Mouse (Mus musculus) spleen, adult 2 months (tissue): ENCODE data around the gene Slc35g2. TPM values are rescaled to one million over a fixed set of nuclear protein-coding genes. Genes with fewer than 3 reads are reported as not detected.

Source experiments
- DNase-seq, 2 experiments: peaks; one replicate each; pipeline versions ENCODE4 v3.0.0 to v3.0.0-alpha.2; 2012 to 2021; ENCODE audit warnings: low spot score in 2 of 2, low read depth in 1 of 2
- H3K27ac ChIP-seq: fragments of 200-500 bp; 2 replicates; pipeline ENCODE4 v1.5.1; 2012; ENCODE audit warnings: low read length, inconsistent platforms; ENCODE audit not compliant: insufficient read depth
- H3K27me3 ChIP-seq: fragments of 200-500 bp; 2 replicates; pipeline ENCODE4 v1.6.1; 2012; ENCODE audit warnings: mild to moderate bottlenecking, moderate library complexity, low read length, inconsistent platforms; ENCODE audit not compliant: control insufficient read depth, insufficient read depth
- H3K36me3 ChIP-seq: fragments of 200-500 bp; 2 replicates; pipeline ENCODE4 v1.6.1; 2012; ENCODE audit warnings: mild to moderate bottlenecking, low read length, inconsistent platforms; ENCODE audit not compliant: control insufficient read depth, insufficient read depth
- H3K4me1 ChIP-seq: fragments of 200-500 bp; 2 replicates; pipeline ENCODE4 v1.6.1; 2011; ENCODE audit warnings: inconsistent platforms; ENCODE audit not compliant: control insufficient read depth, insufficient read depth, insufficient read length
- H3K4me3 ChIP-seq: fragments of 200-500 bp; 2 replicates; pipeline ENCODE4 v1.5.1; 2011; ENCODE audit warnings: mild to moderate bottlenecking, inconsistent platforms; ENCODE audit not compliant: insufficient read depth, insufficient read length; ENCODE audit errors: extremely low read depth
- CTCF ChIP-seq: fragments of 200-500 bp; IDR thresholded peaks from 2 replicates; pipeline ENCODE4 v1.5.1; 2011; ENCODE audit warnings: mild to moderate bottlenecking, inconsistent platforms; ENCODE audit not compliant: insufficient read depth, insufficient read length, insufficient replicate concordance; ENCODE audit errors: extremely low read depth
- POLR2A ChIP-seq: fragments of 200-500 bp; IDR thresholded peaks from 2 replicates; pipeline ENCODE4 v1.6.1; 2011; ENCODE audit warnings: low read depth, low read length, inconsistent platforms
- WGBS: fragments of 180-500 bp; shearing (Covaris S2); methylation state at CpG from one replicate; pipeline ENCODE4 v1.1.7; 2018; 5-methylcytosine and 5-hydroxymethylcytosine counted together
- polyA plus RNA-seq: library from polyadenylated mRNA; depleted of rRNA; stranded (reverse); fragments of >200 nt; gene quantifications from 2 replicates; pipeline ENCODE4 v1.2.3, GENCODE M21; 2012; rRNA removed

The Slc35g2 gene
- polyA plus RNA-seq = 0.07 and 0.14 TPM in 2 replicates

- Histone ChIP-seq H3K4me1 (peaks cover 3% of the 10 kb centered on the region; the same call in 1 of the 2 replicates), H3K36me3 (no peaks in the 10 kb centered on the region), H3K27me3 (peaks cover 12% of the 10 kb centered on the region), H3K4me3 (peak within 1 kb of the TSS; percentile 48; the same call in 1 of the 2 replicates), H3K27ac (no peak within 1 kb of the TSS)
- no peak for TF ChIP-seq CTCF
- no peak for TF ChIP-seq POLR2A
- WGBS = 2% methylated on average over 55 of the region's 55 CpGs
- DNase-seq = no peak
These were observed at the start of gene Slc35g2 for GRCm38 (mm10) chr9:100570626-100571233. Slc35g2 (minus strand) TSS chr9:100571090.

GRCm38 (mm10) chr9:100616947-100617346 lies 46.1 kb upstream of the Slc35g2 start:
- Histone ChIP-seq H3K4me1 (no peaks in the 10 kb centered on the region), H3K36me3 (no peaks in the 10 kb centered on the region), H3K27ac (no peak overlapping the region), H3K4me3 (no peak overlapping the region), H3K27me3 (no peaks in the 10 kb centered on the region)
- DNase-seq = no peak
- 79% methylated on average over 11 of the region's 11 CpGs for WGBS
- TF ChIP-seq CTCF (no peak), POLR2A (no peak)

GRCm38 (mm10) chr9:100613501-100614071 lies 42.7 kb upstream of the Slc35g2 start:
- no peak overlapping the region for H3K4me3 ChIP-seq
- H3K27me3 ChIP-seq = no peaks in the 10 kb centered on the region
- no peaks in the 10 kb centered on the region for H3K4me1 ChIP-seq
- H3K36me3 ChIP-seq = no peaks in the 10 kb centered on the region
- TF ChIP-seq POLR2A (no peak), CTCF (no peak)
- 85% methylated on average over 3 of the region's 3 CpGs for WGBS
- DNase-seq = no peak
- no peak overlapping the region for H3K27ac ChIP-seq

GRCm38 (mm10) chr9:100605985-100606554 lies 35.2 kb upstream of the Slc35g2 start:
- no peaks in the 10 kb centered on the region for H3K36me3 ChIP-seq
- H3K27ac ChIP-seq = no peak overlapping the region
- no peak for TF ChIP-seq POLR2A
- no peak for TF ChIP-seq CTCF
- DNase-seq = no peak
- no peaks in the 10 kb centered on the region for H3K27me3 ChIP-seq
- H3K4me3 ChIP-seq = no peak overlapping the region
- H3K4me1 ChIP-seq = no peaks in the 10 kb centered on the region
- WGBS = 44% methylated on average over 7 of the region's 7 CpGs

- no peaks in the 10 kb centered on the region for H3K4me1 ChIP-seq
- TF ChIP-seq CTCF (no peak), POLR2A (no peak)
- H3K36me3 ChIP-seq = no peaks in the 10 kb centered on the region
- no peak for DNase-seq
- H3K27me3 ChIP-seq = no peaks in the 10 kb centered on the region
- no peak overlapping the region for H3K27ac ChIP-seq
- no peak overlapping the region for H3K4me3 ChIP-seq
- 93% methylated on average over 1 of the region's 1 CpGs for WGBS
These were observed 34.6 kb upstream of the Slc35g2 start for GRCm38 (mm10) chr9:100605522-100605921.

- no peak for TF ChIP-seq POLR2A
- no peak for TF ChIP-seq CTCF
- Histone ChIP-seq H3K27ac (no peak overlapping the region), H3K27me3 (no peaks in the 10 kb centered on the region), H3K4me3 (no peak overlapping the region), H3K4me1 (no peaks in the 10 kb centered on the region), H3K36me3 (no peaks in the 10 kb centered on the region)
- 82% methylated on average over 5 of the region's 5 CpGs for WGBS
- DNase-seq = no peak
These were observed 32.3 kb upstream of the Slc35g2 start for GRCm38 (mm10) chr9:100603156-100603555.

- DNase-seq = no peak
- Histone ChIP-seq H3K27ac (no peak overlapping the region), H3K4me1 (no peaks in the 10 kb centered on the region), H3K36me3 (no peaks in the 10 kb centered on the region), H3K27me3 (no peaks in the 10 kb centered on the region), H3K4me3 (no peak overlapping the region)
- TF ChIP-seq CTCF (no peak), POLR2A (no peak)
- whole genome bisulfite sequencing = 80% methylated on average over 1 of the region's 1 CpGs
These were observed 31.2 kb upstream of the Slc35g2 start for GRCm38 (mm10) chr9:100602130-100602529.
